ENCODE assay signal across 9 mouse cellular contexts in the genomic region with DNA sequence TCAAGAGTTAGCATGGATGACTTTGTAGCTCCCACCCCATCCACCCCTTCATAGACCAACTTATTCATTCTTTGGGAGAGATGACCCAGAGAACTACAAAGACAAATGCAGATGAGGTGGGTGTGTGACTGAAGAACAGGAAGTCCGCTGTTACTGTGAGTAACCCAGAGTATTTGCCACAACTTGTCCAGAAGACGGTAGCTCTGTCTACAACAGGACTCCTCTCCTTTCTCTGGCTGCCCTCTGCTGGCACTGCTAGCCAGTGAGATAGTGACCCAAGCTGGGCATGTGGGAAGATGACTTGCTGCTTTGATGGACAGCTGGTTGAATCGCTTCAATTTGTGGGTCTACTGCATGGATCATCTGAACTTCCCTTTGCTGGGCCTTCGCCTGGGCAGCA. TPM values are rescaled to one million over a fixed set of nuclear protein-coding genes. Genes with fewer than 3 reads are reported as not detected.
DNase-seq lines count a peak whose midpoint lies in the region; ATAC-seq and TF ChIP-seq lines count a peak whose summit lies in the region.
"Had no signal": no experiment of that assay in that cellular context is flagged by ENCODE, and none has a peak within 500 bp of the region (broad histone marks: within the 10 kb centered on the region; RNA-seq: fewer than 3 reads in every experiment).

No protein-coding gene starts in this region.

- H3K4me1 ChIP-seq in CH12.LX (ENCODE audit: control insufficient read depth in 1 of 2, insufficient read depth in 2 of 2) = peaks cover 5 to 10% of the 10 kb centered on the region in 2 experiments; a peak in 3 of 4 replicates
- H3K4me1 ChIP-seq in kidney, embryonic 14.5 days (ENCODE audit: control insufficient read depth, insufficient read depth, low read length) = peaks cover 8% of the 10 kb centered on the region; the same call in 1 of the 2 replicates
- 0 out of 2 replicates have a peak, but pooled peaks cover 3% of the 10 kb centered on the region for H3K4me1 ChIP-seq in neural tube, embryonic 11.5 days (ENCODE audit: control insufficient read depth, insufficient read depth, low read length)
- no peaks in the 10 kb centered on the region for H3K4me1 ChIP-seq in midbrain, embryonic 11.5 days (ENCODE audit: control insufficient read depth, insufficient read depth, low read length)

- H3K4me3 ChIP-seq in CH12.LX (replicated peaks in 1 of 3; ENCODE audit: low read depth in 2 of 3, low read length in 2 of 3, poor library complexity in 1 of 3) = no peak overlapping the region
- no peak overlapping the region for H3K4me3 ChIP-seq in kidney, embryonic 14.5 days (ENCODE audit: low read length)
- H3K4me3 ChIP-seq in neural tube, embryonic 11.5 days (ENCODE audit: low read depth, low read length) = no peak overlapping the region
- H3K4me3 ChIP-seq in midbrain, embryonic 11.5 days (ENCODE audit: low read depth, low read length) = no peak overlapping the region
- H3K4me3 ChIP-seq: embryonic facial prominence, embryonic 12.5 days had no signal

- no peaks in the 10 kb centered on the region for H3K27me3 ChIP-seq in CH12.LX (replicated peaks)
- no peaks in the 10 kb centered on the region for H3K27me3 ChIP-seq in kidney, embryonic 14.5 days (ENCODE audit: control insufficient read depth, insufficient read depth, low read length)
- no peaks in the 10 kb centered on the region for H3K27me3 ChIP-seq in neural tube, embryonic 11.5 days (ENCODE audit: control insufficient read depth, insufficient read depth, low read length)
- H3K27me3 ChIP-seq in midbrain, embryonic 11.5 days (ENCODE audit: control insufficient read depth, insufficient read depth, low read length) = no peaks in the 10 kb centered on the region
- H3K27me3 ChIP-seq: embryonic facial prominence, embryonic 12.5 days had no signal

- no peaks in the 10 kb centered on the region for H3K79me2 ChIP-seq in CH12.LX (replicated peaks; ENCODE audit: control insufficient read depth, extremely low read depth, insufficient read depth, poor library complexity, severe bottlenecking)

- no peaks in the 10 kb centered on the region for H3K36me3 ChIP-seq in CH12.LX (replicated peaks in 1 of 2; ENCODE audit: control insufficient read depth in 1 of 2, insufficient read depth in 1 of 2, low read length in 1 of 2)
- no peaks in the 10 kb centered on the region for H3K36me3 ChIP-seq in kidney, embryonic 14.5 days (ENCODE audit: control insufficient read depth, insufficient read depth, low read length)
- no peaks in the 10 kb centered on the region for H3K36me3 ChIP-seq in neural tube, embryonic 11.5 days (ENCODE audit: control insufficient read depth, insufficient read depth, low read length)
- no peaks in the 10 kb centered on the region for H3K36me3 ChIP-seq in midbrain, embryonic 11.5 days (ENCODE audit: control insufficient read depth, insufficient read depth, low read length)
- H3K36me3 ChIP-seq: embryonic facial prominence, embryonic 12.5 days had no signal

- in situ Hi-C loops in CH12.LX (cut with MboI; ENCODE audit: low pct_ligation_motif_present, low pct_unique_long_range_greater_than_20kb, low sequenced_read_pairs) = no loop called here

- no peak for TF ChIP-seq EP300 in CH12.LX (IDR thresholded peaks at IDR 0.05; ENCODE audit: low read length)

- peak; percentile 29 to 30 for DNase-seq in cerebellum, postnatal 14 days
- DNase-seq in CH12.LX (ENCODE audit: extremely low read depth) = peak; percentile 27
- peak; percentile 20 to 25 for DNase-seq in gastrocnemius, adult 8-10 months (ENCODE audit: low spot score in 2 of 2)
- peak; percentile 26 for DNase-seq in neural tube, embryonic 11.5 days (ENCODE audit: low spot score)
- DNase-seq in frontal cortex, postnatal 10 days (ENCODE audit: low spot score in 2 of 2) = no peak
- DNase-seq in midbrain, embryonic 11.5 days (ENCODE audit: low spot score, missing footprints) = no peak

- TF ChIP-seq RAD21 in CH12.LX (IDR thresholded peaks at IDR 0.05; ENCODE audit: low read depth, low read length) = peak; percentile 60

- dilution Hi-C loops in CH12.LX (cut with MboI; ENCODE audit: extremely low pct_ligation_motif_present, extremely low pct_unique_long_range_greater_than_20kb, low sequenced_read_pairs) = no loop called here

- 55% methylated on average over 4 of the region's 4 CpGs for WGBS in kidney, embryonic 14.5 days
- 65% methylated on average over 4 of the region's 4 CpGs for WGBS in neural tube, embryonic 11.5 days
- WGBS in midbrain, embryonic 11.5 days = 62% methylated on average over 4 of the region's 4 CpGs

- ATAC-seq in cerebellum, adult (ENCODE audit: insufficient number of reproducible peaks, low FRiP score, low TSS enrichment) = no peak
- peak; percentile 39; the same call in 1 of the 2 replicates for ATAC-seq in kidney, embryonic 14.5 days (ENCODE audit: low FRiP score, low TSS enrichment)
- ATAC-seq in neural tube, embryonic 11.5 days (ENCODE audit: insufficient read depth, low FRiP score, low TSS enrichment) = no peak
- ATAC-seq in midbrain, embryonic 11.5 days (ENCODE audit: low FRiP score) = no peak

- peak in 1 of 2 experiments; percentile 66; a peak in 2 of 4 replicates for TF ChIP-seq CTCF in CH12.LX (conservative IDR thresholded peaks at IDR 0.05 in 1 of 2, IDR thresholded peaks at IDR 0.05 in 1 of 2; ENCODE audit: low read depth in 2 of 2, low read length in 2 of 2)

- H3K4me2 ChIP-seq in CH12.LX (ENCODE audit: insufficient read depth, low read depth, poor library complexity, severe bottlenecking) = no peak overlapping the region
- H3K4me2 ChIP-seq in kidney, embryonic 14.5 days (replicated peaks; ENCODE audit: low read depth, low read length) = no peak overlapping the region
- no peak overlapping the region for H3K4me2 ChIP-seq in neural tube, embryonic 11.5 days (ENCODE audit: low read depth)
- no peak overlapping the region for H3K4me2 ChIP-seq in midbrain, embryonic 11.5 days
- H3K4me2 ChIP-seq: embryonic facial prominence, embryonic 12.5 days had no signal

- no peaks in the 10 kb centered on the region for H3K9me3 ChIP-seq in CH12.LX (replicated peaks; ENCODE audit: low read length)
- H3K9me3 ChIP-seq in kidney, embryonic 14.5 days (ENCODE audit: control insufficient read depth, low read length) = no peaks in the 10 kb centered on the region
- H3K9me3 ChIP-seq in neural tube, embryonic 11.5 days (ENCODE audit: control insufficient read depth, low read length) = no peaks in the 10 kb centered on the region
- H3K9me3 ChIP-seq in midbrain, embryonic 11.5 days (ENCODE audit: control insufficient read depth, low read length) = no peaks in the 10 kb centered on the region
- H3K9me3 ChIP-seq: embryonic facial prominence, embryonic 12.5 days had no signal

- TF ChIP-seq POLR2A in CH12.LX (IDR thresholded peaks at IDR 0.05; ENCODE audit: low read depth, low read length) = no peak

- no peak overlapping the region for H3K9ac ChIP-seq in CH12.LX (ENCODE audit: insufficient read depth, low read depth)
- H3K9ac ChIP-seq in kidney, embryonic 14.5 days (ENCODE audit: low read depth, low read length) = no peak overlapping the region
- no peak overlapping the region for H3K9ac ChIP-seq in neural tube, embryonic 11.5 days (ENCODE audit: low read length)
- no peak overlapping the region for H3K9ac ChIP-seq in midbrain, embryonic 11.5 days (ENCODE audit: low read length)
- H3K9ac ChIP-seq: embryonic facial prominence, embryonic 12.5 days had no signal

- no peak overlapping the region for H3K27ac ChIP-seq in CH12.LX (ENCODE audit: insufficient read depth, low read depth)
- no peak overlapping the region for H3K27ac ChIP-seq in kidney, embryonic 14.5 days (ENCODE audit: low read depth, low read length)
- no peak overlapping the region; the same call in 1 of the 2 replicates for H3K27ac ChIP-seq in neural tube, embryonic 11.5 days (ENCODE audit: low read depth, low read length)
- no peak overlapping the region for H3K27ac ChIP-seq in midbrain, embryonic 11.5 days (ENCODE audit: low read depth, low read length)
- H3K27ac ChIP-seq: embryonic facial prominence, embryonic 12.5 days had no signal

TF ChIP-seq in CH12.LX, 34 proteins besides CTCF, POLR2A, EP300 and RAD21 (continues in another document):
- TF ChIP-seq SMC3 (IDR thresholded peaks at IDR 0.05; ENCODE audit: low read depth, low read length) (peak; percentile 69), TCF12 (IDR thresholded peaks at IDR 0.05; ENCODE audit: low read depth, low read length) (peak; percentile 26; the same call in 1 of the 2 replicates), MAZ (IDR thresholded peaks at IDR 0.05; ENCODE audit: low read depth, low read length) (no peak), MEF2A (IDR thresholded peaks at IDR 0.05; ENCODE audit: borderline replicate concordance, low read depth, low read length) (no peak), E2F4 (IDR thresholded peaks at IDR 0.05; ENCODE audit: insufficient replicate concordance, low read depth, low read length) (no peak), JUN (IDR thresholded peaks at IDR 0.05; ENCODE audit: insufficient read depth, low read depth, low read length) (no peak), USF2 (conservative IDR thresholded peaks at IDR 0.05; ENCODE audit: low read depth, low read length) (no peak), SIN3A (IDR thresholded peaks at IDR 0.05; ENCODE audit: low read length) (0 out of 2 replicates have a peak, but pooled peaks have one; percentile 48), UBTF (IDR thresholded peaks at IDR 0.05; ENCODE audit: low read depth, low read length) (no peak), NELFE (IDR thresholded peaks at IDR 0.05; ENCODE audit: low read depth, low read length) (no peak), RCOR1 (conservative IDR thresholded peaks at IDR 0.05; ENCODE audit: low read depth, low read length) (no peak), KAT2A (IDR thresholded peaks at IDR 0.05; ENCODE audit: insufficient replicate concordance, low read length) (no peak), JUND (conservative IDR thresholded peaks at IDR 0.05; ENCODE audit: low read depth, low read length) (no peak), GABPA (IDR thresholded peaks at IDR 0.05; ENCODE audit: insufficient replicate concordance, low read depth, low read length) (no peak), MXI1 (IDR thresholded peaks at IDR 0.05; ENCODE audit: low read depth, low read length) (no peak), TBP (conservative IDR thresholded peaks at IDR 0.05; ENCODE audit: low read depth, low read length) (no peak), USF1 (IDR thresholded peaks at IDR 0.05; ENCODE audit: low read depth, low read length) (no peak), PAX5 (IDR thresholded peaks at IDR 0.05; ENCODE audit: low read length) (no peak), NRF1 (IDR thresholded peaks at IDR 0.05; ENCODE audit: low read depth, low read length) (no peak)

RNA-seq across cellular contexts. Expression of a gene that starts 28.9 kb away (rescaled TPM):
- total RNA-seq in CH12.LX (2012; rRNA removed) (not detected in 2 replicates), CH12.LX (2014; rRNA removed) (not detected in 2 replicates)
- polyA plus RNA-seq in CH12.LX (2012; ENCODE audit: insufficient read length, low read depth) = not detected in 2 replicates
- 1 to 10 TPM; 1.7 to 3.0 (median 2.2) TPM for total RNA-seq in gastrocnemius, adult 8-10 months (2022)
- 63.2 and 65.5 TPM in 2 replicates for polyA plus RNA-seq in kidney, embryonic 14.5 days (2014; fragmentation: Nextera tagmentation; extraction: Ambion mirVana)
- polyA plus RNA-seq in neural tube, embryonic 11.5 days (2014; fragmentation: Nextera tagmentation; extraction: Ambion mirVana) = 39.6 and 43.5 TPM in 2 replicates
- polyA plus RNA-seq in midbrain, embryonic 11.5 days (2014; fragmentation: Nextera tagmentation; extraction: Ambion mirVana) = 26.3 and 26.8 TPM in 2 replicates

Comparison
In these comparisons a context has a peak if more than half of its experiments do, and no peak if none do; other contexts are left out.
1. DNase-seq: peak in cerebellum, postnatal 14 days (2 of 2), CH12.LX (single experiment), gastrocnemius, adult 8-10 months (2 of 2) and neural tube, embryonic 11.5 days (single experiment); none in frontal cortex, postnatal 10 days (0 of 2) and midbrain, embryonic 11.5 days (single experiment).
2. RNA of a gene that starts 28.9 kb away (polyA plus RNA-seq): 63.2 to 65.5 TPM in kidney, embryonic 14.5 days, 39.6 to 43.5 TPM in neural tube, embryonic 11.5 days and 26.3 to 26.8 TPM in midbrain, embryonic 11.5 days; not detected in CH12.LX; every median in the first group is over 10 times any median in the second.